Mouse (Mus musculus) gastrocnemius, postnatal 4 days (tissue): ENCODE results near the gene 1700015G11Rik. TPM values are rescaled to one million over a fixed set of nuclear protein-coding genes. Genes with fewer than 3 reads are reported as not detected.

ENCODE experiments used
- DNase-seq, 2 experiments: peaks; one replicate each; pipeline ENCODE4 v3.0.0; 2021 to 2022; ENCODE audit warnings: low spot score in 2 of 2, mixed read lengths in 2 of 2
- long read RNA-seq, 2 experiments: library from polyadenylated mRNA; stranded (forward); transcript quantifications; one replicate each; pipeline ENCODE4 v2.0.0; 2021
- total RNA-seq, 2 experiments: library from RNA; stranded (reverse); gene quantifications; 2 replicates each; pipeline ENCODE4 v1.2.3; 2021

1700015G11Rik gene
- not detected for total RNA-seq
- long read RNA-seq, experiment 1 = 0 reads
- long read RNA-seq, experiment 2 = 0 reads

- DNase-seq = no peak
Observed at GRCm38 (mm10) chr7:52015628-52016027, at the start of gene 1700015G11Rik. Gene 1700015G11Rik, minus strand, starts transcription at chr7:52015728.

- no peak for DNase-seq
Observed at GRCm38 (mm10) chr7:52056954-52057353, 41.4 kb upstream of the 1700015G11Rik start.

- DNase-seq = no peak
Observed at GRCm38 (mm10) chr7:52056274-52056673, 40.7 kb upstream of the 1700015G11Rik start.

GRCm38 (mm10) chr7:52055831-52056230, 40.3 kb upstream of the 1700015G11Rik start:
- DNase-seq = no peak

- peak in 1 of 2 experiments; percentile 11 for DNase-seq
Observed at GRCm38 (mm10) chr7:52037600-52038582, 22.4 kb upstream of the 1700015G11Rik start.

- no peak for DNase-seq
Observed at GRCm38 (mm10) chr7:52024050-52024626, 8.6 kb upstream of the 1700015G11Rik start.

- DNase-seq = no peak
Observed at GRCm38 (mm10) chr7:52022039-52022438, 6.5 kb upstream of the 1700015G11Rik start.

GRCm38 (mm10) chr7:52015180-52015579, 348 bp downstream of the 1700015G11Rik start:
- DNase-seq = no peak

- DNase-seq = no peak
Observed at GRCm38 (mm10) chr7:52013457-52013856, 2.1 kb downstream of the 1700015G11Rik start.

GRCm38 (mm10) chr7:52007138-52007537, 8.4 kb downstream of the 1700015G11Rik start:
- no peak for DNase-seq

- no peak for DNase-seq
Observed at GRCm38 (mm10) chr7:52006296-52006630, 9.3 kb downstream of the 1700015G11Rik start.

GRCm38 (mm10) chr7:52005511-52006295, 9.8 kb downstream of the 1700015G11Rik start, which contains the start of gene Svip:
Gene Svip, minus strand, starts transcription at chr7:52006018.
- DNase-seq = peak; percentile 29 to 62

- DNase-seq = no peak
Observed at GRCm38 (mm10) chr7:51991020-51991419, 24.5 kb downstream of the 1700015G11Rik start.

- DNase-seq = no peak
Observed at GRCm38 (mm10) chr7:51986909-51987308, 28.6 kb downstream of the 1700015G11Rik start.

- DNase-seq = no peak
Observed at GRCm38 (mm10) chr7:51985763-51986162, 29.8 kb downstream of the 1700015G11Rik start.

- no peak for DNase-seq
Observed at GRCm38 (mm10) chr7:51982303-51982702, 33.2 kb downstream of the 1700015G11Rik start.

GRCm38 (mm10) chr7:51979271-51979670, 36.3 kb downstream of the 1700015G11Rik start:
- DNase-seq = no peak

- no peak for DNase-seq
Observed at GRCm38 (mm10) chr7:51975181-51975580, 40.3 kb downstream of the 1700015G11Rik start.

- no peak for DNase-seq
Observed at GRCm38 (mm10) chr7:51973526-51973925, 42.0 kb downstream of the 1700015G11Rik start.

- DNase-seq = no peak
Observed at GRCm38 (mm10) chr7:51973091-51973490, 42.4 kb downstream of the 1700015G11Rik start.

GRCm38 (mm10) chr7:51972252-51972855, 43.2 kb downstream of the 1700015G11Rik start:
- DNase-seq = peak in 1 of 2 experiments; percentile 18
